Mouse (Mus musculus): ENCODE measurements around the gene Tmem164. TPM values are rescaled to one million over a fixed set of nuclear protein-coding genes. Genes with fewer than 3 reads are reported as not detected.

The Tmem164 gene
- polyA plus RNA-seq, 1 experiment from 2014 or later = 28.0 TPM

- H3K4me1 ChIP-seq = no peaks in the 10 kb centered on the region
- H3K27me3 ChIP-seq = no peaks in the 10 kb centered on the region; the same call in 1 of the 2 replicates
- ATAC-seq = no peak
- H3K9me3 ChIP-seq (replicated peaks) = no peaks in the 10 kb centered on the region
- 80% methylated on average over 6 of the region's 6 CpGs for WGBS
- H3K27ac ChIP-seq = no peak overlapping the region
- no peak overlapping the region for H3K4me2 ChIP-seq
- no peaks in the 10 kb centered on the region for H3K36me3 ChIP-seq (ENCODE audit: poor library complexity, severe bottlenecking)
- no peak overlapping the region for H3K9ac ChIP-seq
- H3K4me3 ChIP-seq = no peak overlapping the region
Observed at GRCm38 (mm10) chrX:142769698-142770097, 88.5 kb downstream of the Tmem164 start.

GRCm38 (mm10) chrX:142773658-142774057 lies 92.5 kb downstream of the Tmem164 start:
- H3K4me3 ChIP-seq = no peak overlapping the region
- H3K27me3 ChIP-seq = no peaks in the 10 kb centered on the region; the same call in 1 of the 2 replicates
- H3K4me2 ChIP-seq = no peak overlapping the region
- no peak overlapping the region for H3K27ac ChIP-seq
- 0 out of 2 replicates have a peak, but pooled peaks cover 4% of the 10 kb centered on the region for H3K36me3 ChIP-seq (ENCODE audit: poor library complexity, severe bottlenecking)
- no peaks in the 10 kb centered on the region for H3K9me3 ChIP-seq (replicated peaks)
- H3K9ac ChIP-seq = no peak overlapping the region
- WGBS = 95% methylated on average over 4 of the region's 4 CpGs
- peaks cover 8% of the 10 kb centered on the region; the same call in 1 of the 2 replicates for H3K4me1 ChIP-seq
- no peak for ATAC-seq

GRCm38 (mm10) chrX:142776131-142776530 lies 94.9 kb downstream of the Tmem164 start:
- 63% methylated on average over 4 of the region's 4 CpGs for WGBS
- H3K4me3 ChIP-seq = no peak overlapping the region
- ATAC-seq = no peak
- H3K4me1 ChIP-seq = peaks cover 8% of the 10 kb centered on the region; the same call in 1 of the 2 replicates
- no peak overlapping the region for H3K4me2 ChIP-seq
- H3K27ac ChIP-seq = no peak overlapping the region
- no peaks in the 10 kb centered on the region for H3K9me3 ChIP-seq (replicated peaks)
- no peak overlapping the region for H3K9ac ChIP-seq
- no peaks in the 10 kb centered on the region; the same call in 1 of the 2 replicates for H3K27me3 ChIP-seq
- H3K36me3 ChIP-seq (ENCODE audit: poor library complexity, severe bottlenecking) = 0 out of 2 replicates have a peak, but pooled peaks cover 4% of the 10 kb centered on the region

- Histone ChIP-seq H3K27me3 (no peaks in the 10 kb centered on the region; the same call in 1 of the 2 replicates), H3K4me2 (no peak overlapping the region), H3K27ac (no peak overlapping the region), H3K4me1 (peaks cover 8% of the 10 kb centered on the region; the same call in 1 of the 2 replicates), H3K36me3 (ENCODE audit: poor library complexity, severe bottlenecking) (0 out of 2 replicates have a peak, but pooled peaks cover 4% of the 10 kb centered on the region), H3K9me3 (replicated peaks) (no peaks in the 10 kb centered on the region), H3K9ac (no peak overlapping the region), H3K4me3 (no peak overlapping the region)
- WGBS = 78% methylated on average over 6 of the region's 6 CpGs
- ATAC-seq = no peak
Observed at GRCm38 (mm10) chrX:142778638-142779037, 97.4 kb downstream of the Tmem164 start.

GRCm38 (mm10) chrX:142786160-142787052 lies 105.2 kb downstream of the Tmem164 start:
- Histone ChIP-seq H3K36me3 (ENCODE audit: poor library complexity, severe bottlenecking) (no peaks in the 10 kb centered on the region), H3K4me2 (no peak overlapping the region), H3K27me3 (no peaks in the 10 kb centered on the region), H3K27ac (peak overlapping the region; percentile 35; the same call in 1 of the 2 replicates), H3K4me3 (no peak overlapping the region), H3K4me1 (no peaks in the 10 kb centered on the region), H3K9ac (no peak overlapping the region), H3K9me3 (replicated peaks) (no peaks in the 10 kb centered on the region)
- 73% methylated on average over 10 of the region's 10 CpGs for WGBS
- peak; percentile 41; the same call in 1 of the 2 replicates for ATAC-seq

GRCm38 (mm10) chrX:142792185-142792584 lies 111.0 kb downstream of the Tmem164 start:
- H3K27me3 ChIP-seq = no peaks in the 10 kb centered on the region; the same call in 1 of the 2 replicates
- no peak overlapping the region for H3K4me2 ChIP-seq
- H3K4me3 ChIP-seq = no peak overlapping the region
- H3K9ac ChIP-seq = no peak overlapping the region
- H3K4me1 ChIP-seq = no peaks in the 10 kb centered on the region
- 88% methylated on average over 2 of the region's 2 CpGs for WGBS
- no peaks in the 10 kb centered on the region for H3K9me3 ChIP-seq (replicated peaks)
- no peak for ATAC-seq
- no peak overlapping the region for H3K27ac ChIP-seq
- no peaks in the 10 kb centered on the region for H3K36me3 ChIP-seq (ENCODE audit: poor library complexity, severe bottlenecking)

GRCm38 (mm10) chrX:142794069-142794610 lies 112.9 kb downstream of the Tmem164 start:
- Histone ChIP-seq H3K9ac (no peak overlapping the region), H3K9me3 (replicated peaks) (no peaks in the 10 kb centered on the region), H3K36me3 (ENCODE audit: poor library complexity, severe bottlenecking) (no peaks in the 10 kb centered on the region), H3K27ac (no peak overlapping the region), H3K4me3 (no peak overlapping the region), H3K4me2 (no peak overlapping the region), H3K27me3 (no peaks in the 10 kb centered on the region; the same call in 1 of the 2 replicates), H3K4me1 (no peaks in the 10 kb centered on the region)
- no peak for ATAC-seq
- WGBS = 63% methylated on average over 4 of the region's 4 CpGs

GRCm38 (mm10) chrX:142804596-142804995 lies 123.4 kb downstream of the Tmem164 start:
- no peak overlapping the region for H3K27ac ChIP-seq
- no peak overlapping the region for H3K4me2 ChIP-seq
- peak; percentile 43; the same call in 1 of the 2 replicates for ATAC-seq
- H3K27me3 ChIP-seq = no peaks in the 10 kb centered on the region; the same call in 1 of the 2 replicates
- no peaks in the 10 kb centered on the region for H3K9me3 ChIP-seq (replicated peaks)
- H3K4me3 ChIP-seq = no peak overlapping the region
- no peak overlapping the region for H3K9ac ChIP-seq
- WGBS = 65% methylated on average over 3 of the region's 3 CpGs
- H3K4me1 ChIP-seq = no peaks in the 10 kb centered on the region
- no peaks in the 10 kb centered on the region for H3K36me3 ChIP-seq (ENCODE audit: poor library complexity, severe bottlenecking)

GRCm38 (mm10) chrX:142806126-142806525 lies 124.9 kb downstream of the Tmem164 start:
- Histone ChIP-seq H3K4me2 (no peak overlapping the region), H3K36me3 (ENCODE audit: poor library complexity, severe bottlenecking) (no peaks in the 10 kb centered on the region), H3K9me3 (replicated peaks) (no peaks in the 10 kb centered on the region), H3K9ac (no peak overlapping the region), H3K27me3 (no peaks in the 10 kb centered on the region; the same call in 1 of the 2 replicates), H3K27ac (no peak overlapping the region), H3K4me3 (no peak overlapping the region), H3K4me1 (no peaks in the 10 kb centered on the region)
- ATAC-seq = no peak
- WGBS = 85% methylated on average over 6 of the region's 6 CpGs

- Histone ChIP-seq H3K4me2 (no peak overlapping the region), H3K36me3 (ENCODE audit: poor library complexity, severe bottlenecking) (no peaks in the 10 kb centered on the region), H3K4me1 (no peaks in the 10 kb centered on the region), H3K4me3 (no peak overlapping the region), H3K27me3 (no peaks in the 10 kb centered on the region; the same call in 1 of the 2 replicates), H3K9me3 (replicated peaks) (no peaks in the 10 kb centered on the region), H3K27ac (no peak overlapping the region), H3K9ac (no peak overlapping the region)
- no peak for ATAC-seq
- WGBS = 43% methylated on average over 10 of the region's 10 CpGs
Observed at GRCm38 (mm10) chrX:142806620-142807061, 125.4 kb downstream of the Tmem164 start.

- Histone ChIP-seq H3K36me3 (ENCODE audit: poor library complexity, severe bottlenecking) (no peaks in the 10 kb centered on the region), H3K4me2 (no peak overlapping the region), H3K27me3 (no peaks in the 10 kb centered on the region; the same call in 1 of the 2 replicates), H3K27ac (no peak overlapping the region), H3K4me1 (no peaks in the 10 kb centered on the region), H3K4me3 (no peak overlapping the region), H3K9ac (no peak overlapping the region), H3K9me3 (replicated peaks) (no peaks in the 10 kb centered on the region)
- peak; percentile 47 for ATAC-seq
- WGBS = 39% methylated on average over 9 of the region's 9 CpGs
Observed at GRCm38 (mm10) chrX:142808411-142808810, 127.2 kb downstream of the Tmem164 start.

- H3K27ac ChIP-seq = no peak overlapping the region
- 18% methylated on average over 6 of the region's 6 CpGs for WGBS
- H3K27me3 ChIP-seq = no peaks in the 10 kb centered on the region
- no peaks in the 10 kb centered on the region for H3K9me3 ChIP-seq (replicated peaks)
- H3K4me1 ChIP-seq = no peaks in the 10 kb centered on the region
- ATAC-seq = peak; percentile 52; the same call in 1 of the 2 replicates
- H3K4me2 ChIP-seq = no peak overlapping the region
- H3K9ac ChIP-seq = no peak overlapping the region
- no peak overlapping the region for H3K4me3 ChIP-seq
- no peaks in the 10 kb centered on the region for H3K36me3 ChIP-seq (ENCODE audit: poor library complexity, severe bottlenecking)
Observed at GRCm38 (mm10) chrX:142813146-142813545, 131.9 kb downstream of the Tmem164 start.
